Mouse (Mus musculus) gastrocnemius, adult 8-10 months (tissue): Measurements from ENCODE around the gene Ceacam18. TPM values are rescaled to one million over a fixed set of nuclear protein-coding genes. Genes with fewer than 3 reads are reported as not detected.
A peak's percentile ranks its signal among the peaks of the same experiment; 100 is the strongest.
"Not testable (repeated sequence)": the region's sequence is repeated elsewhere in the genome, so short reads cannot be mapped to it uniquely, and the experiment has no call there.

ENCODE experiments used
- DNase-seq, 2 experiments: peaks; one replicate each; pipeline ENCODE4 v3.0.0; 2022; ENCODE audit warnings: low spot score in 2 of 2
- total RNA-seq, 4 experiments: library from RNA; stranded (reverse); gene quantifications; 2 replicates each; pipeline ENCODE4 v1.2.4; 2022

Ceacam18 gene
- total RNA-seq, 4 experiments from 2014 or later, result not detected

GRCm38 (mm10) chr7:43667221-43667620, 32.7 kb downstream of the Ceacam18 start:
- DNase-seq, result not testable (repeated sequence)

DNA sequence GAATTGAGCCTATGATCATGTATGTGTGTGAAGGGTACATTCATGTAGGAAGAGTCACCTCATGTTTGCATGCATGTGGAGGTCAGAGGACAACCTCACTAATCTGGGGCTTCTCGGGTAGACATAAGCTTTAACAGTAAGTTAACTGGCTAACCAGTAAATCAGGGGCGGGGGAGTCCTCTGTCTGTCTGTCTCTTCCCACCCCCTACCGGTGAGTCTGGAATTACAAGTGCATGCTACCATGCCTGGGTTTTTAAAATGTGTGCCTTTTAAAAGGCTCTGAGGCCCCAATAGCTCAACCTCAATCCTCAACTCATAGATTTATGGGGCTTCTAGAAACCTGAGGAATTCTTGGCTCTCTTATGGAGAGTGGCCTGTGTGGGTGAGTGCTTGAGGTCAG, 34.1 kb downstream of the Ceacam18 start:
- DNase-seq, result no peak

DNA sequence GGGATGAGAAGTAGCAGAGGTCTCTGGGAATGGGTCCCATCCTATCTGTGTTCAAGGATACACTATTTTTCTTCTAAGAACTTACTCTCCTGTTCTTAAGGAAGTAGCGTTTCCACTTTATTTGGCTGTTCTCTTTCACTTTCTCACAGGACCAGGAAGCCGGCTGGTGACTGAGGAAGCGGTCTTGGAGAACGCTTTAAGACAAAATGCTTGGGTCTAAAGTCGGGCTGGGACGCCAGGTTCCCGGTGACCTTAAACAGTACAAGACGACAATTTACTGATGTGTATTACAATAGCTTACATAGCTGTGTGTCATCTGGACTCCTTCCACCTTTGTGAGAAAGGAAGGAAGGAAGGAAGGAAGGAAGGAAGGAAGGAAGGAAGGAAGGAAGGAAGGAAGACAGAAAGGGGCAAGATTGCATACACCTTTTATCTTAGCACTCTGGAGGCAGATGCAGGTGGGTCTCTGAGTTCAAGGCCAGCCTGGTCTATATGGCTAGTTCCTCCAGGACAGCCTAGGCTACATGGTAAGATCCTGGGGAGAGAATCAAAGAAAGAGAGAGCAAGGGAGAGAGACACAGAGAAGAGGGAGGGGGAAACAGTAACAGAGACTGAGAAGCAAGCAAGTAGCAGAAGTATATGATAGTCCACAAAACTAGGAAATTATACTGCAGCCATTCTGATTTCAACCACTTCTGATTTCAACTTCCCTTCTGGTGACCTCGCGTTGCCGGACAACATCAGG, 36.7 kb downstream of the Ceacam18 start:
- no peak for DNase-seq

DNA sequence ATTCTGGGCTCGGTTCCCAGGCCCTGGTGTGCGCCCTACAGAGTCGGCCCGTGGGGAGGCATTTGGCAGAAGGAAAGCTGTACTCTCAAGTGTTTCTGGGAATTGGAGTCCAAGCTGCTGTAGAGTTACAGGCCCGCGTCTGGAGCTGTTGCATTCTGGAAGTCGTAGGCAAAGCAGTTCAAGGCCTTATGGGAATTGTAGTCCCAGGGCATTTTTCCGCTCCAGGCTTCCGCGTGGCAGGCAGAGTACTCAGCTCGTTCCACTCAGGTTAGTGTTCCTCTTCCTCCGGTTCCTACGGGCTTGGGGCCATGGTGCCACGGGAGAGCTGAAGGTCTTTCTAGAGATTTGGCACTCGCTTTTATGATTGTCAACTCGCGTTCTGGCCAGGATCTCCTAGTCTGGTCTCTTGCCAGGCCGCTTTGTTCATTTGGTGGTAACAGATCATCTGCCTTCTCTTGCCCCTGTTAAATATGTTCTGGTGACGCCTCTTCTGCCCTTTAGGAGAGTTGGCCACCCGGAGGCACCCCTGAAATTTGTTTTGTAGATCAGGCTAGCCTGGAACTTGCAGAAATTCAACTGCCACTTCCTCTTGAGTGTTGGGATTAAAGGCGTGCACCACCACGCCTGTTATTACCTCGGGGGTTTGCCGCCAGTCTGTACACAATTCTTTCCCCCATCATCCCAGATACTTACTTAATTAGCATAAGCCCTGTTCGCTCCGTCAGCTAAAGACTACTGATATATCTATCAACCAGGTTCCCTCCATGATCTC, 37.5 kb downstream of the Ceacam18 start, which contains the start of gene Ctu1:
Gene Ctu1, plus strand, starts transcription at position 208 of the 772 bp plus-strand sequence.
- peak; percentile 93 to 95 for DNase-seq

DNA sequence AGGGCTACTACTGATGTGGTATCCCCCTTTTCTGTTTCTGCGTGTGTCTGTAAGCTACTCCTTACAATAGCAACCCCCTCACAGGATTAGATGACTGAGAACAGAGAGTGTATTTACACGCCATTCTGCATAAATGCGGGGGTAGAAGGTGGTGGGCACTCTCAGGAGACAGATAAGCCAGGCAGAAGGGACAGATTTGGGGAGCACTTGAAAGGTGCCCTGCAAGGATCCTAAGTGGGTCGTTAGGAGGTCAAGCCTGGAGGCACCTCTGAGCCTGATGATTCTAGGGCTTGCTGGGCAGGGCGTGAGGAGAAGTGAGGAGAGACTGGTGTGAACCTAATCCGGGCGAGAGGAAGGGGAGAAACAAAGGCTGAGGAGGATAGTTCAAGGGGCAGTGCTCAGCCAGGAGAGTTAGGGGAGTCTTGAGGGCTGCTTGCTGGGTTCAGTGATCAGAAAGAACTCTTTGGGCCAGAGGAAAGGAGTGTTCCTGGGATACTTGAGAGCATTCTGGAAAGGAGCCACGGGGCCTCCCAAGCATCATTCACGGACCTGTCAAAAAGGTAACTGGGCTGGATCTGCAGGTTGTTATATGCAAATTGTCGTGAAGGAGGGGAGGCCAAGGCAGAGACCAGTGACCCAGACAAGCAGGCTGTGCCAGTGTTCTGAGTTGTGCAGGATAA, 38.2 kb downstream of the Ceacam18 start:
- DNase-seq, result no peak

GRCm38 (mm10) chr7:43675091-43675490, 40.6 kb downstream of the Ceacam18 start:
- no peak for DNase-seq

- DNase-seq, result no peak
These were observed 44.0 kb downstream of the Ceacam18 start for GRCm38 (mm10) chr7:43678517-43678916.

DNA sequence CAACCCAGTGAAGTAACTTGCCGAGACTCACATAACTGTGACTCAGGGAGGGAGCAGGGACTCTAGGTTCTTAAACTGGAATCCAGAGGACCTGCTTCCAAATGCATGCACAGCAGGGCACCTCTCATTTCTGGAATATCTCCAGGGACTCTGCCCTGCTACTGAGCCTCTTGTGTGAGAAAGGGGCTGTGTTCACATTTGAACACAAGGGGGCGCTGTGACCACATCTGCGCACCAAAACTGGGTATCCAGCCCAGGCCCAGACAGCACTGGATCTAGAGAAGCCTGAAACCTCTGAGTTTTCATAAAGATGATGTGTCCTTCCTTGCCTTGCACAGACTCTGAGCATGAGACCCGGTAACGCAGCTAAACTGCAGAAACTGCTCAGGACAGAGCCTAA, 46.5 kb downstream of the Ceacam18 start:
- no peak for DNase-seq

DNA sequence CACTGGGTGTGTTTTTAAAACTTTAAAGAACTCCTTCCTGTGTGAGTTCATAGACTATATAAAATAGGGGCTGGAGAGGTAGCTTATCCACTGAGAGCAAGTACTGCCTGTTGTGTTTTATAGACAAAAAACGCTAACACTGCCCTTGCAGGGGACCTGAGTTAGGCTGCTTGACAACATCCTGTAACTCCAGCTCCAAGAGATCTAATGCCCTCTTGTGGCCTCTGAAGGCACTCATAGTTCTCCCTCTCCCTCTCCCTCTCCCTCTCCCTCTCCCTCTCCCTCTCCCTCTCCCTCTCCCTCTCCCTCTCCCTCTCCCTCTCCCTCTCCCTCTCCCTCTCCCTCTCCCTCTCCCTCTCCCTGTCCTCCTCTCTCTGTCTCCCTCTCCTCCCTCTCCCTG, 48.0 kb downstream of the Ceacam18 start:
- DNase-seq, result not testable (repeated sequence)

- no peak for DNase-seq
These were observed 50.6 kb downstream of the Ceacam18 start for GRCm38 (mm10) chr7:43685088-43685487.

DNA sequence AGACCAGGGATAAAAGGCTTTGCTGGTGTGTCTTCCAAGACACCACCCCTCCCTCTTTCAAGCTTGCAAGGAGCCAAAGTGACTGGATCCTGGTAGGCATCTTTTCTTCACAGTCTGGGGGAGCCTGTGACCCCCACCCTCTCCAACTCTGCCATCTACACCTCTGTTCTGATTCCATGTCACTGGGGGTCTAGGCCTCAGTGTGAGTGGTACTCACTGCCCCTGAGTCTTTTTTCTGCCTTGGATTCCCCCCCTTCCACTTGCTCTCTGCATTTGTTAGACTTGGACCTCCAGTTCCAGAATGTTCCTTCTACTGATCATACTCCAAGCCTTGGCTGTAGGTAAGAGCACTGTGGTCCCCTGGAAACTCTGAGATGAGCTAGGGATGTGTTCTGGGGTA, 55.6 kb downstream of the Ceacam18 start, which contains the start of gene Klk14:
Gene Klk14, plus strand, starts transcription at position 301 of the 400 bp plus-strand sequence.
- DNase-seq, result no peak

Other genes starting within 250 kb of the Ceacam18 start
- not detected for gene Siglecg, start 226.5 kb upstream of the Ceacam18 start, total RNA-seq
- not detected for gene Lim2, start 207.0 kb upstream of the Ceacam18 start, total RNA-seq
- not detected for gene Nkg7, start 197.6 kb upstream of the Ceacam18 start, total RNA-seq
- gene Cldnd2, start 193.9 kb upstream of the Ceacam18 start, total RNA-seq, result not detected
- 100 to 1,000 TPM; 284 to 324 (median 303) TPM for gene Etfb, start 190.6 kb upstream of the Ceacam18 start, total RNA-seq
- gene Gm45233, start 190.6 kb upstream of the Ceacam18 start, total RNA-seq, result under 1 TPM in 1 of 4 experiments, not detected in 3; 0.73 TPM
- 1 to 10 TPM; 1.3 to 2.7 (median 1.7) TPM for gene Vsig10l, start 171.6 kb upstream of the Ceacam18 start, total RNA-seq
- gene Iglon5, start 144.6 kb upstream of the Ceacam18 start, total RNA-seq, result under 1 TPM in 3 of 4 experiments, not detected in 1; 0.10 to 0.31 (median 0.13) TPM
- not detected for gene 4931406B18Rik, start 128.8 kb upstream of the Ceacam18 start, total RNA-seq
- gene Cd33, start 90.3 kb upstream of the Ceacam18 start, total RNA-seq, result under 1 TPM; 0.10 to 0.75 (median 0.52) TPM
- under 1 TPM; 0.16 to 0.43 (median 0.33) TPM for gene Zfp658, start 72.5 kb upstream of the Ceacam18 start, total RNA-seq
- 1 to 10 TPM; 3.6 to 3.9 (median 3.8) TPM for gene Zfp719, start 55.1 kb upstream of the Ceacam18 start, total RNA-seq
- gene Zfp819, start 27.5 kb upstream of the Ceacam18 start, total RNA-seq, result not detected
- gene Siglece, start 25.5 kb downstream of the Ceacam18 start, total RNA-seq, result under 1 TPM; 0.12 to 0.25 (median 0.16) TPM
- 1 to 10 TPM; 2.1 to 3.2 (median 2.6) TPM for gene Ctu1, start 37.3 kb downstream of the Ceacam18 start, total RNA-seq
- gene Klk14, start 55.7 kb downstream of the Ceacam18 start, total RNA-seq, result under 1 TPM in 1 of 4 experiments, not detected in 3; 0.19 TPM
- not detected for gene Klk13, start 77.9 kb downstream of the Ceacam18 start, total RNA-seq
- not detected for gene Klk12, start 134.2 kb downstream of the Ceacam18 start, total RNA-seq
- gene Klk11, start 139.9 kb downstream of the Ceacam18 start, total RNA-seq, result under 1 TPM in 1 of 4 experiments, not detected in 3; 0.40 TPM
- under 1 TPM; 0.27 to 0.53 (median 0.31) TPM for gene Klk10, start 146.3 kb downstream of the Ceacam18 start, total RNA-seq
- not detected for gene Klk9, start 157.2 kb downstream of the Ceacam18 start, total RNA-seq
- 1 to 10 TPM in 2 of 4 experiments, under 1 TPM in 2; 0.63 to 1.7 (median 0.95) TPM for gene Klk8, start 162.9 kb downstream of the Ceacam18 start, total RNA-seq
- not detected for gene Klk7, start 176.6 kb downstream of the Ceacam18 start, total RNA-seq
- gene Klk6, start 189.8 kb downstream of the Ceacam18 start, total RNA-seq, result not detected
- not detected for gene Klk5, start 207.3 kb downstream of the Ceacam18 start, total RNA-seq
- gene Klk4, start 246.5 kb downstream of the Ceacam18 start, total RNA-seq, result not detected